Mouse (Mus musculus): ENCODE measurements around the gene Ltbp2. TPM values are rescaled to one million over a fixed set of nuclear protein-coding genes. Genes with fewer than 3 reads are reported as not detected.

The Ltbp2 gene
- polyA plus RNA-seq, 1 experiment = 3.7 TPM

DNA sequence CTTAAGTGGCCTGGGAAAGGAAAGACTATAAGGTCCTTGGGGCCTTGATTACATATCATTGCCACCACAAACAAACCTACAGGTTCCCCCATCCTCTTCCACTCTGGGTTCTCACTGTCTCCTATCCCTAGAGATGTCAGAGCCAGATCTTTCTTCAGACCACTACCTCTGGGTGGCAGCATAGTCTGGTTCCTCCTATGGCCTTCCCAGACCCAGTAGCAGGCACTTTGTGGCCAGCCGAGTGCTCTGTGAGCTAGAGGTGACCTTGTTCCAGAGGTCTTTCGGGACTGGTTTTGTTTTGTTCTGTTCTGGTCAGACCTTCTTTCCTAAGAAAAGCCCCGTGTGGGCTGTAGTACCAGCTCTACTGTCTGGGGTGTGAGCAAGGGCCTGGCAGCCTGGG is 64.3 kb downstream of the Ltbp2 start:
- TF ChIP-seq CTCF (IDR thresholded peaks at IDR 0.05; ENCODE audit: control insufficient read depth, insufficient read depth, insufficient replicate concordance, low read depth, low read length) (peak; percentile 8; the same call in 1 of the 2 replicates), POLR2A (IDR thresholded peaks at IDR 0.05; ENCODE audit: control insufficient read depth, low read depth, low read length) (no peak)
- H3K4me3 ChIP-seq (ENCODE audit: control insufficient read depth, low read depth, low read length) = no peak overlapping the region
- H3K36me3 ChIP-seq (ENCODE audit: control insufficient read depth, insufficient read depth, low read length) = no peaks in the 10 kb centered on the region
- H3K4me1 ChIP-seq (ENCODE audit: control insufficient read depth, insufficient read depth, low read length) = no peaks in the 10 kb centered on the region
- no peaks in the 10 kb centered on the region for H3K27me3 ChIP-seq (ENCODE audit: control insufficient read depth, insufficient read depth, low read length)
- H3K27ac ChIP-seq (ENCODE audit: control insufficient read depth, insufficient read depth, low read depth, low read length) = no peak overlapping the region

DNA sequence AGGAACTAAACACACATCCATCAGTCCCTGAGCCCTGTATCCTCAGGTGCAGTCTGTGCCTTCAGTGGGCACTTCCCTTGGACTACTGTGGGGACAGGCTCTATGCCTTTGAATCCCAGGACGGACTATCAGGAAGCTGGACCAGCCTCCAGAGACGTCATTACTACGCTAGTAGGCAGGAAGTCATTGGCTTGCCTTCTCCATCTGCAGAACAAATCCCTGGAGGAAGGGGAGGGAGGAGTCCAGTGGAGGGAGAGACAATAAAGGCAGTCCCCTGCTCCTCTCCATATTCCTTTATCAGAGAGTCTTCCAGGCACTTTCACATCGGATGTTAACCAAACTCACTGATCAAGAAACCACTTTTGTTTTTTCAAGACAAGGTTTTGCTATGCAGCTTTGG is 64.8 kb downstream of the Ltbp2 start:
- Histone ChIP-seq H3K4me1 (ENCODE audit: control insufficient read depth, insufficient read depth, low read length) (no peaks in the 10 kb centered on the region), H3K27me3 (ENCODE audit: control insufficient read depth, insufficient read depth, low read length) (no peaks in the 10 kb centered on the region), H3K36me3 (ENCODE audit: control insufficient read depth, insufficient read depth, low read length) (no peaks in the 10 kb centered on the region), H3K4me3 (ENCODE audit: control insufficient read depth, low read depth, low read length) (no peak overlapping the region), H3K27ac (ENCODE audit: control insufficient read depth, insufficient read depth, low read depth, low read length) (no peak overlapping the region)
- TF ChIP-seq CTCF (IDR thresholded peaks at IDR 0.05; ENCODE audit: control insufficient read depth, insufficient read depth, insufficient replicate concordance, low read depth, low read length) (no peak), POLR2A (IDR thresholded peaks at IDR 0.05; ENCODE audit: control insufficient read depth, low read depth, low read length) (no peak)

DNA sequence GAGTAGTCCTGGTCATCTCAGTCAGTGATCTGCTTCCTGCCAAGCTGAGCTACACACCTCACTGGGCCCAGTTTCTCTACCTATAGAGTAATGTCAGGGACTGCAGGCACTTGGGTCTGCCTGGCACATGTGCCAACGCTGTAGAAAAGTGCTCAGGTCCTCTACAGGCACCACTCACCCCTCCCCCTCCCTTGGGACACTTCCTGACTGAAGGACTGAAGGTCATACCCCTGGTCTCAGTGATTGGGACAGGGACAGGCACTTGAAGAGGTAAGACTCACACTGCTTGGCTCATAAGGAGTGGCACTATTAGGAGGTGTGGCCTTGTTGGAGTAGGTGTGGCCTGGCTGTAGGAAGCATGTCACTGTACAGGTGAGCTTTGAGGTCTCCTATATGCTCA is 65.5 kb downstream of the Ltbp2 start:
- H3K4me3 ChIP-seq (ENCODE audit: control insufficient read depth, low read depth, low read length) = no peak overlapping the region
- H3K27ac ChIP-seq (ENCODE audit: control insufficient read depth, insufficient read depth, low read depth, low read length) = no peak overlapping the region
- no peaks in the 10 kb centered on the region for H3K27me3 ChIP-seq (ENCODE audit: control insufficient read depth, insufficient read depth, low read length)
- H3K36me3 ChIP-seq (ENCODE audit: control insufficient read depth, insufficient read depth, low read length) = no peaks in the 10 kb centered on the region
- H3K4me1 ChIP-seq (ENCODE audit: control insufficient read depth, insufficient read depth, low read length) = no peaks in the 10 kb centered on the region
- TF ChIP-seq POLR2A (IDR thresholded peaks at IDR 0.05; ENCODE audit: control insufficient read depth, low read depth, low read length) = no peak
- TF ChIP-seq CTCF (IDR thresholded peaks at IDR 0.05; ENCODE audit: control insufficient read depth, insufficient read depth, insufficient replicate concordance, low read depth, low read length) = no peak

DNA sequence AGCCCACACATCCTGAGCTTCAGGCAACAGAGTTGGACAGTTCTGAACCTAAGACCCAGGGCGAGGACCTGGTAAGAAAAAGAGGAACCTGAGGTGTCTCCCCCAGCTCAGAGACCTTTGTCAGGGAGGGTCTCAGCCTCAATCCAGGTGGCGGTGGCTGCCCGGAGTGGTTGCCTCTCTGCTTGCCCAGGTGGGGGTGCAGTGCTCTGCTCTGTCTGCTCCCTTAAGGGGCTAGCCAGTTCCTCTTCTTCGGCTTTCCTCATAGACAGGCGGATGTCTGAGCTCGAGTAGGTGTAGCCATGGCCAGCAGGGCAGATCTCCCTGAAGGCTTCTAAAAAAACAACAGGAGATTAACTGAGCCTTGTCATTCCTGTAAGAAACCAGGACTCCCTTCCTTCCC is 67.3 kb downstream of the Ltbp2 start:
- Histone ChIP-seq H3K4me3 (ENCODE audit: control insufficient read depth, low read depth, low read length) (no peak overlapping the region), H3K27ac (ENCODE audit: control insufficient read depth, insufficient read depth, low read depth, low read length) (no peak overlapping the region), H3K4me1 (ENCODE audit: control insufficient read depth, insufficient read depth, low read length) (no peaks in the 10 kb centered on the region), H3K36me3 (ENCODE audit: control insufficient read depth, insufficient read depth, low read length) (no peaks in the 10 kb centered on the region), H3K27me3 (ENCODE audit: control insufficient read depth, insufficient read depth, low read length) (no peaks in the 10 kb centered on the region)
- TF ChIP-seq POLR2A (IDR thresholded peaks at IDR 0.05; ENCODE audit: control insufficient read depth, low read depth, low read length) = no peak
- no peak for TF ChIP-seq CTCF (IDR thresholded peaks at IDR 0.05; ENCODE audit: control insufficient read depth, insufficient read depth, insufficient replicate concordance, low read depth, low read length)

DNA sequence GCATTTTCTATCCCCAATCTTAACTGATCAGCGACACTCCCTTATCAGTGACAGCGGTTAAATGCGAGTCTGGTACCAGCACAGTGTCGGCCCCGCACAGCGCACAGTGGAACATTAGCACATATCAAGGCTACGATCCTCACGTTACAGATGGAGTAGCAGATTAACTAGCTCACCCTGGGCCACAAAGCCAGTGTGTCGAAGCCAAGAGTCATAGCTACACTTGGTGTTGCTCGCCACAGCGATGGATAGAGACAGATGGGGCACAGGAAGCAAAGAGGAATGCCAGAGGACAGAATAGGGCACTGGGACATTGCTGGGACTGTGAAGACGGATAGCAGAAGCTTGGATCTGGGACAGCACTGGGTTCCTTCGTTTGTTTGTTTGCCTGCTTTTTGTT is 69.0 kb downstream of the Ltbp2 start:
- TF ChIP-seq POLR2A (IDR thresholded peaks at IDR 0.05; ENCODE audit: control insufficient read depth, low read depth, low read length) = no peak
- no peak for TF ChIP-seq CTCF (IDR thresholded peaks at IDR 0.05; ENCODE audit: control insufficient read depth, insufficient read depth, insufficient replicate concordance, low read depth, low read length)
- Histone ChIP-seq H3K27ac (ENCODE audit: control insufficient read depth, insufficient read depth, low read depth, low read length) (no peak overlapping the region), H3K4me1 (ENCODE audit: control insufficient read depth, insufficient read depth, low read length) (no peaks in the 10 kb centered on the region), H3K27me3 (ENCODE audit: control insufficient read depth, insufficient read depth, low read length) (no peaks in the 10 kb centered on the region), H3K36me3 (ENCODE audit: control insufficient read depth, insufficient read depth, low read length) (no peaks in the 10 kb centered on the region), H3K4me3 (ENCODE audit: control insufficient read depth, low read depth, low read length) (no peak overlapping the region)

DNA sequence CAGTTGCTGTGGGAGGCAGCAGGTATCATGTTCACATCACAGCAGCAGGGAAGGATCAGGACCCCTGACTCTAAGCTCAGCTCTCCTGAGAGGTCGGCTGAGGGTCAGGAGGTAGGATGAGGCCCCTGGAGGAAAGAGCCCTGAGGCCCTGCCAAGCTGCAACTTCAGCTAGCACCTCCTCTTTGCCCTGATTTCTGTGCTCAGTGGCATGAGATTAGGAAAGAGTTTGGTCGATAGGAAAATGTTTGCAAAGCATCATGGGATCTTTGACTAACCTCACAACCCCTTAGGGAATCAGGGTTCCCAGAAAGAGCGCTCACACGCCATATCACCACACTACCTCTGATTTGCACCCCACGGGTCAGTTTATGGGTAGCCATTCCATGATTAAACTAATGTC is 69.6 kb downstream of the Ltbp2 start:
- Histone ChIP-seq H3K27me3 (ENCODE audit: control insufficient read depth, insufficient read depth, low read length) (no peaks in the 10 kb centered on the region), H3K4me1 (ENCODE audit: control insufficient read depth, insufficient read depth, low read length) (no peaks in the 10 kb centered on the region), H3K36me3 (ENCODE audit: control insufficient read depth, insufficient read depth, low read length) (no peaks in the 10 kb centered on the region), H3K4me3 (ENCODE audit: control insufficient read depth, low read depth, low read length) (no peak overlapping the region), H3K27ac (ENCODE audit: control insufficient read depth, insufficient read depth, low read depth, low read length) (no peak overlapping the region)
- TF ChIP-seq CTCF (IDR thresholded peaks at IDR 0.05; ENCODE audit: control insufficient read depth, insufficient read depth, insufficient replicate concordance, low read depth, low read length) = no peak
- TF ChIP-seq POLR2A (IDR thresholded peaks at IDR 0.05; ENCODE audit: control insufficient read depth, low read depth, low read length) = no peak

DNA sequence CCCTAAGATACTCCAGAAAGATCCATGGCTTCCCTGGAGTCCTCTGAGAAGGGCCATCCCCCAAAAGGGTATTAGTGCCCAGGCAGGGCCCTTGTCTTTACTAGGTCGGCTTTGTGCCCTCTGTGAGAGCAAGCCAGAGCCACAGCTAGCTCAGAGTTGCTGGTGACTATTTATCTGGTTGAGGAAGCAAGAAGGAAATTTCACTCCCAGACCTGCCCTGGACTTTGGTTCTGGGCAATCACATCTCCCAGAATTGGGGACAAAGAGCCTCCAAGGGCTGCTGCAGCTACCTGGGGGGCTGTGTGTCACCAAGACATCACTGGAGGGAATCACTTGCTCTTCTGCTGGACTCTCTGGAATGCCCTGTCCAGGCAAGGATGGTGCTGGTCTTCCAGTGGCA is 70.3 kb downstream of the Ltbp2 start:
- Histone ChIP-seq H3K27me3 (ENCODE audit: control insufficient read depth, insufficient read depth, low read length) (no peaks in the 10 kb centered on the region), H3K27ac (ENCODE audit: control insufficient read depth, insufficient read depth, low read depth, low read length) (no peak overlapping the region), H3K36me3 (ENCODE audit: control insufficient read depth, insufficient read depth, low read length) (no peaks in the 10 kb centered on the region), H3K4me3 (ENCODE audit: control insufficient read depth, low read depth, low read length) (no peak overlapping the region), H3K4me1 (ENCODE audit: control insufficient read depth, insufficient read depth, low read length) (no peaks in the 10 kb centered on the region)
- TF ChIP-seq POLR2A (IDR thresholded peaks at IDR 0.05; ENCODE audit: control insufficient read depth, low read depth, low read length) (no peak), CTCF (IDR thresholded peaks at IDR 0.05; ENCODE audit: control insufficient read depth, insufficient read depth, insufficient replicate concordance, low read depth, low read length) (no peak)

DNA sequence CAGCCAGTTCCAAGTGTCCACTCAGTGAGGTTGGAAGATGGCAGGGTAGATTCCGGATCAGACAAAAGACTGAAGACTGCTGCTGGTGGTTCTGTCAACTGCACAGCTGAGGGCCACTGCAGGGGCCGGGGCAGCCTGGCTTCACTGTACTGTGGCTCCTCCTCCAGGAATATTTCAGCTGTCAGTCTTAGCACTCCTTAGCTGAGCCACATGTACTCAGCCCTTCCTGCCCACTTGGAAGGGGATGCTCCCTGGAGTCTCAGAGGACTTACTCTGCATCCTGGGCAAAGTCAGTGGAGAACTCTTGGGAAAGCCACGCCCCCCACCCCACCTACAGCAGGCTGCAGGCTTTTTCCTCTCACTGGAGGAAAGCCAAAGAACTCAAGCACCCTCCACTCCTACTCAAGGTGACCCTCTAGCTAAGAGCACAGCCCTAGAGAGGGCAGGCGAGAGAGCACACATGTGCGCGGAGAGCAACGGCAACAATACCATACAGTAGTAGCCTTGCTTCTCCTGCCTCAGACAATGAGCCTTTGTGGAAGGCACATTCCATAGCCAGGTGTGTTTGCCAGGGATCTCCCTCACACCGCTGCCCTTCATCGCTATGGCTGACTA is 71.0 kb downstream of the Ltbp2 start:
- H3K36me3 ChIP-seq (ENCODE audit: control insufficient read depth, insufficient read depth, low read length) = no peaks in the 10 kb centered on the region
- TF ChIP-seq CTCF (IDR thresholded peaks at IDR 0.05; ENCODE audit: control insufficient read depth, insufficient read depth, insufficient replicate concordance, low read depth, low read length) (no peak), POLR2A (IDR thresholded peaks at IDR 0.05; ENCODE audit: control insufficient read depth, low read depth, low read length) (no peak)
- no peaks in the 10 kb centered on the region for H3K27me3 ChIP-seq (ENCODE audit: control insufficient read depth, insufficient read depth, low read length)
- no peaks in the 10 kb centered on the region for H3K4me1 ChIP-seq (ENCODE audit: control insufficient read depth, insufficient read depth, low read length)
- H3K4me3 ChIP-seq (ENCODE audit: control insufficient read depth, low read depth, low read length) = no peak overlapping the region
- H3K27ac ChIP-seq (ENCODE audit: control insufficient read depth, insufficient read depth, low read depth, low read length) = no peak overlapping the region
